ENCODE assay signal across 8 mouse cellular contexts in the genomic region with DNA sequence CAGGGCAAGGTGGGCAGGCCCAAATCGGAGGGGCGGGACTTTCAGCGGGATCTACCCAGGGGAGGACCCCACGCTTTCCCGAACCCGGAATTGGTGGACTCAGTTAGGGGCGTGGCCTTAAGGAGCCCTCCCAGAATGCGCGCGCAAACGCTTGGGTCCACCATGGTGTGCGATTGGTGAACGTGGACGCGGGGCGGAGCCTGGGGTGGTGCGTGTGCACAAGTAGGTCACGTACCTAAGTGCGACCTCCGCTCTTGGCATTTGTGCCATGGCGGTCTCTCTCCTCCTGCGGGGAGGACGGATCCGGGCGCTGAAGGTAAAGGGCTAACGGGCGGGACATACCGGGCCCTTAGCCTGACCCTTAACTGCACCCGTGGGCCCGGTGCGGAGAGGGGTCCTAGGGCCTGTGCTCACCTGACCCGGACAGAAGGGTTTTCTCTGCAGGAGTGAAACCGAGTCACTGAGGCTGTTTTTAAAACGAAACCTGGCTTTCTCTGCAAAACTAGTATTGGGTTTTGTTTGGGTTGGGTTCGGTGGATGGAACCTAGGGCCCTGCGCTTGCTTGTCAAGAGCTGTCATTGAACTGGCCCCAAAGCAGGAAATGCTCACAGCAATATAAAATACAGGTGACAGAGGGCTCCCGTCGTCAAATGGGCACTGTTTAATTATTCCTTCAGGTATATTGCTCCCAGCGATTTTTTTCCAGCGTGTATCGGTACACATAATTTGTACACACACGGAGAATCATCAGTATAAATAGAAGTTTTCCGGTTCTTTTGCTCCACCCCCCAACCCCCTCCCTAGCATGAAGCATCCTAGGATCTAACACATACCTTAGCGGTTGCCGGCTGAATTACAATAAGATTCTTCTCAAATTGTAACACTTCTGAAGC. TPM values are rescaled to one million over a fixed set of nuclear protein-coding genes. Genes with fewer than 3 reads are reported as not detected.
DNase-seq lines count a peak whose midpoint lies in the region; ATAC-seq and TF ChIP-seq lines count a peak whose summit lies in the region.

Gene Wdr4, minus strand, starts transcription at position 35 of the 893 bp plus-strand sequence.
Gene Ndufv3, plus strand, starts transcription at position 170 of the 893 bp plus-strand sequence.

- DNase-seq in CD4-positive helper T cell, adult 2 months (ENCODE audit: low read depth, low spot score): peak; percentile 99
- peak; percentile 96 for DNase-seq in brain, embryonic 18.5 days (ENCODE audit: low read depth, low spot score)
- peak; percentile 100 for DNase-seq in kidney, postnatal 0 days (ENCODE audit: low spot score)
- peak; percentile 96 for DNase-seq in liver, embryonic 11.5 days (ENCODE audit: low spot score)
- peak; percentile 100 for DNase-seq in naive thymus-derived CD4-positive, alpha-beta T cell, adult 2 months (ENCODE audit: low read depth)

- peaks cover 27% of the 10 kb centered on the region for H3K36me3 ChIP-seq in heart, embryonic 12.5 days
- 0 out of 2 replicates have a peak, but pooled peaks cover 5% of the 10 kb centered on the region for H3K36me3 ChIP-seq in kidney, postnatal 0 days (ENCODE audit: insufficient read depth, low read length)
- peaks cover 10% of the 10 kb centered on the region; the same call in 1 of the 2 replicates for H3K36me3 ChIP-seq in liver, embryonic 11.5 days (ENCODE audit: control insufficient read depth, insufficient read depth, low read length)
- H3K36me3 ChIP-seq in stomach, embryonic 14.5 days (ENCODE audit: control insufficient read depth, insufficient read depth, low read length): peaks cover 6% of the 10 kb centered on the region

- 0 out of 2 replicates have a peak, but pooled peaks have one; percentile 18 for TF ChIP-seq CTCF in kidney, postnatal 0 days (IDR thresholded peaks at IDR 0.05; ENCODE audit: low read depth)

- peak within 1 kb of the TSS; percentile 84 for H3K27ac ChIP-seq in heart, embryonic 12.5 days (ENCODE audit: poor library complexity, severe bottlenecking)
- H3K27ac ChIP-seq in kidney, postnatal 0 days: peak within 1 kb of the TSS; percentile 76
- peak within 1 kb of the TSS; percentile 73 for H3K27ac ChIP-seq in liver, embryonic 11.5 days (ENCODE audit: low read depth, low read length)
- H3K27ac ChIP-seq in stomach, embryonic 14.5 days (ENCODE audit: low read length): peak within 1 kb of the TSS; percentile 82

- H3K4me1 ChIP-seq in heart, embryonic 12.5 days (replicated peaks): peaks cover 26% of the 10 kb centered on the region
- 0 out of 2 replicates have a peak, but pooled peaks cover 3% of the 10 kb centered on the region for H3K4me1 ChIP-seq in kidney, postnatal 0 days (replicated peaks; ENCODE audit: insufficient read depth, low read length)
- H3K4me1 ChIP-seq in liver, embryonic 11.5 days (replicated peaks; ENCODE audit: control insufficient read depth, insufficient read depth, low read length): peaks cover 8% of the 10 kb centered on the region; the same call in 1 of the 2 replicates
- H3K4me1 ChIP-seq in stomach, embryonic 14.5 days (ENCODE audit: control insufficient read depth, insufficient read depth, low read length): no peaks in the 10 kb centered on the region

- peak; percentile 98 for ATAC-seq in erythroid progenitor cell, adult 5-6 weeks (replicated peaks; ENCODE audit: low FRiP score, poor library complexity, severe bottlenecking)
- peak; percentile 99 for ATAC-seq in heart, embryonic 12.5 days (ENCODE audit: insufficient number of reproducible peaks, low FRiP score)
- peak; percentile 98 for ATAC-seq in kidney, postnatal 0 days (replicated peaks; ENCODE audit: low FRiP score, low read depth)
- peak; percentile 95 for ATAC-seq in liver, embryonic 11.5 days (replicated peaks; ENCODE audit: low FRiP score)
- peak; percentile 98 for ATAC-seq in stomach, embryonic 14.5 days (ENCODE audit: insufficient number of reproducible peaks, insufficient read depth, low FRiP score, low read depth)

- H3K9ac ChIP-seq in heart, embryonic 12.5 days: peak within 1 kb of the TSS; percentile 89
- peak within 1 kb of the TSS; percentile 71 for H3K9ac ChIP-seq in kidney, postnatal 0 days (ENCODE audit: low read depth, low read length)
- peak within 1 kb of the TSS; percentile 77 for H3K9ac ChIP-seq in liver, embryonic 11.5 days (ENCODE audit: low read depth, low read length)
- peak within 1 kb of the TSS; percentile 60 for H3K9ac ChIP-seq in stomach, embryonic 14.5 days (replicated peaks; ENCODE audit: low read depth, low read length)

- peak within 1 kb of the TSS; percentile 78 for H3K4me2 ChIP-seq in heart, embryonic 12.5 days
- H3K4me2 ChIP-seq in kidney, postnatal 0 days (ENCODE audit: low read length): peak within 1 kb of the TSS; percentile 64
- peak within 1 kb of the TSS; percentile 82 for H3K4me2 ChIP-seq in liver, embryonic 11.5 days
- peak within 1 kb of the TSS; percentile 74 for H3K4me2 ChIP-seq in stomach, embryonic 14.5 days (replicated peaks; ENCODE audit: low read depth, low read length)

- H3K27me3 ChIP-seq in heart, embryonic 12.5 days (replicated peaks): no peaks in the 10 kb centered on the region
- H3K27me3 ChIP-seq in kidney, postnatal 0 days (ENCODE audit: insufficient read depth, low read length): no peaks in the 10 kb centered on the region
- H3K27me3 ChIP-seq in liver, embryonic 11.5 days (replicated peaks; ENCODE audit: control insufficient read depth, insufficient read depth, low read length): no peaks in the 10 kb centered on the region
- no peaks in the 10 kb centered on the region for H3K27me3 ChIP-seq in stomach, embryonic 14.5 days (ENCODE audit: control insufficient read depth, insufficient read depth, low read length)

- peak within 1 kb of the TSS; percentile 83 for H3K4me3 ChIP-seq in heart, embryonic 12.5 days
- H3K4me3 ChIP-seq in kidney, postnatal 0 days (replicated peaks; ENCODE audit: low read depth, low read length): peak within 1 kb of the TSS; percentile 70
- peak within 1 kb of the TSS; percentile 91 for H3K4me3 ChIP-seq in liver, embryonic 11.5 days (ENCODE audit: low read depth, low read length)
- H3K4me3 ChIP-seq in stomach, embryonic 14.5 days (ENCODE audit: low read depth, low read length): peak within 1 kb of the TSS; percentile 82

- under 1% methylated on average over 45 of the region's 45 CpGs for WGBS in heart, embryonic 12.5 days
- under 1% methylated on average over 44 of the region's 45 CpGs for WGBS in kidney, postnatal 0 days
- under 1% methylated on average over 45 of the region's 45 CpGs for WGBS in liver, embryonic 11.5 days
- under 1% methylated on average over 45 of the region's 45 CpGs for WGBS in stomach, embryonic 14.5 days

- H3K9me3 ChIP-seq in heart, embryonic 12.5 days (replicated peaks): no peaks in the 10 kb centered on the region
- H3K9me3 ChIP-seq in kidney, postnatal 0 days (replicated peaks; ENCODE audit: low read length): no peaks in the 10 kb centered on the region
- no peaks in the 10 kb centered on the region for H3K9me3 ChIP-seq in liver, embryonic 11.5 days (ENCODE audit: control insufficient read depth, low read length)
- no peaks in the 10 kb centered on the region for H3K9me3 ChIP-seq in stomach, embryonic 14.5 days (ENCODE audit: control insufficient read depth, low read depth, low read length)

RNA-seq across cellular contexts. Expression of gene Wdr4, which starts in this region (rescaled TPM):
- 2.5 and 8.3 TPM in 2 replicates for total RNA-seq in erythroid progenitor cell, adult 5-6 weeks (2015; ENCODE audit: low replicate concordance)
- 1.8 and 2.4 TPM in 2 replicates for total RNA-seq in erythroid progenitor cell, adult 5-6 weeks (2017; ENCODE audit: low replicate concordance)
- 22.6 and 23.1 TPM in 2 replicates for polyA plus RNA-seq in heart, embryonic 12.5 days (2016; fragmentation: Nextera tagmentation; extraction: Ambion mirVana)
- 25.9 and 28.8 TPM in 2 replicates for polyA plus RNA-seq in kidney, postnatal 0 days (2015; fragmentation: Nextera tagmentation; extraction: Ambion mirVana)
- 65.1 and 70.4 TPM in 2 replicates for polyA plus RNA-seq in liver, embryonic 11.5 days (2014; fragmentation: Nextera tagmentation; extraction: Ambion mirVana)
- polyA plus RNA-seq in stomach, embryonic 14.5 days (2014; fragmentation: Nextera tagmentation; extraction: Ambion mirVana): 34.7 and 36.7 TPM in 2 replicates

RNA-seq across cellular contexts. Expression of gene Ndufv3, which starts in this region (rescaled TPM):
- 30.6 and 51.6 TPM in 2 replicates for total RNA-seq in erythroid progenitor cell, adult 5-6 weeks (2015; ENCODE audit: low replicate concordance)
- 54.4 and 57.5 TPM in 2 replicates for total RNA-seq in erythroid progenitor cell, adult 5-6 weeks (2017; ENCODE audit: low replicate concordance)
- 494 and 510 TPM in 2 replicates for polyA plus RNA-seq in heart, embryonic 12.5 days (2016; fragmentation: Nextera tagmentation; extraction: Ambion mirVana)
- polyA plus RNA-seq in kidney, postnatal 0 days (2015; fragmentation: Nextera tagmentation; extraction: Ambion mirVana): 353 and 364 TPM in 2 replicates
- polyA plus RNA-seq in liver, embryonic 11.5 days (2014; fragmentation: Nextera tagmentation; extraction: Ambion mirVana): 331 and 352 TPM in 2 replicates
- 296 and 346 TPM in 2 replicates for polyA plus RNA-seq in stomach, embryonic 14.5 days (2014; fragmentation: Nextera tagmentation; extraction: Ambion mirVana)

Comparison
In these comparisons a context has a peak if more than half of its experiments do, and no peak if none do; other contexts are left out.
1. Peak in every context shown above with its lines: DNase-seq, ATAC-seq, H3K4me3 ChIP-seq and H3K27ac ChIP-seq.